Mouse (Mus musculus) left cerebral cortex, adult 18-20 months (tissue): Measurements from ENCODE around the gene Aldh18a1. TPM values are rescaled to one million over a fixed set of nuclear protein-coding genes. Genes with fewer than 3 reads are reported as not detected.

Experiments used
- total RNA-seq, 2 experiments: library from RNA; stranded (reverse); gene quantifications; 2 replicates each; pipeline ENCODE4 v1.2.3; 2021

The Aldh18a1 gene
- total RNA-seq, 2 experiments from 2014 or later: 22.5 to 28.9 TPM

Other genes starting within 250 kb of the Aldh18a1 start
- 100 to 1,000 TPM; 144 to 149 TPM for gene Sorbs1, start 74.7 kb downstream of the Aldh18a1 start, total RNA-seq
- 10 to 100 TPM; 19.5 to 21.6 TPM for gene Tctn3, start 23.8 kb upstream of the Aldh18a1 start, total RNA-seq
- 10 to 100 TPM; 18.2 to 18.9 TPM for gene Entpd1, start 23.9 kb upstream of the Aldh18a1 start, total RNA-seq
- gene Cc2d2b, start 160.3 kb upstream of the Aldh18a1 start, total RNA-seq: 1 to 10 TPM in 1 of 2 experiments, not detected in 1; 1.1 TPM
- 1 to 10 TPM; 7.0 to 8.1 TPM for gene Ccnj, start 242.8 kb upstream of the Aldh18a1 start, total RNA-seq